Mouse (Mus musculus) neural tube, embryonic 15.5 days (tissue): ENCODE measurements around the gene Gm49673. TPM values are rescaled to one million over a fixed set of nuclear protein-coding genes. Genes with fewer than 3 reads are reported as not detected.
"Not testable (repeated sequence)": the region's sequence is repeated elsewhere in the genome, so short reads cannot be mapped to it uniquely, and the experiment has no call there.

Experiments
- ATAC-seq: fragments of 200-750 bp; cut with Nextera tagmentation; 2 replicates; pipeline ENCODE4 v1.8.0; 2017; ENCODE audit warnings: mild to moderate bottlenecking, moderate TSS enrichment, moderate library complexity; ENCODE audit not compliant: low FRiP score
- H3K27ac ChIP-seq: fragments of 300-500 bp; sonication (generic); replicated peaks from 2 replicates; pipeline ENCODE4 v1.5.1; 2015; ENCODE audit warnings: mild to moderate bottlenecking, inconsistent platforms
- H3K27me3 ChIP-seq: fragments of 300-500 bp; sonication (generic); replicated peaks from 2 replicates; pipeline ENCODE4 v1.6.1; 2015; ENCODE audit warnings: inconsistent platforms
- H3K36me3 ChIP-seq: fragments of 300-500 bp; sonication (generic); 2 replicates; pipeline ENCODE4 v1.6.1; 2015; ENCODE audit warnings: inconsistent platforms
- H3K4me1 ChIP-seq: fragments of 300-500 bp; sonication (generic); 2 replicates; pipeline ENCODE4 v1.6.1; 2015; ENCODE audit warnings: inconsistent platforms
- H3K4me2 ChIP-seq: fragments of 300-500 bp; sonication (generic); 2 replicates; pipeline ENCODE4 v1.6.1; 2015; ENCODE audit warnings: inconsistent platforms, mild to moderate bottlenecking, moderate library complexity
- H3K4me3 ChIP-seq: fragments of 300-500 bp; sonication (generic); replicated peaks from 2 replicates; pipeline ENCODE4 v1.5.1; 2015; ENCODE audit warnings: mild to moderate bottlenecking, inconsistent platforms
- H3K9ac ChIP-seq: fragments of 300-500 bp; sonication (generic); replicated peaks from 2 replicates; pipeline ENCODE4 v1.6.1; 2015; ENCODE audit warnings: mild to moderate bottlenecking, inconsistent platforms
- H3K9me3 ChIP-seq: fragments of 300-500 bp; sonication (generic); replicated peaks from 2 replicates; pipeline ENCODE4 v1.6.1; 2016; ENCODE audit warnings: inconsistent platforms
- WGBS: fragments of 180-500 bp; shearing (Covaris S2); methylation state at CpG from one replicate; pipeline ENCODE4 v1.1.7; 2015; ENCODE audit warnings: mixed read lengths; 5-methylcytosine and 5-hydroxymethylcytosine counted together
- polyA plus RNA-seq: library from polyadenylated mRNA; unstranded; fragments of >200 nt; fragmentation: Nextera tagmentation; extraction: Ambion mirVana; gene quantifications from 2 replicates; pipeline ENCODE4 v1.2.1, GENCODE M21; 2015

The Gm49673 gene
- polyA plus RNA-seq, 1 experiment from 2014 or later, result 0.27 TPM

DNA sequence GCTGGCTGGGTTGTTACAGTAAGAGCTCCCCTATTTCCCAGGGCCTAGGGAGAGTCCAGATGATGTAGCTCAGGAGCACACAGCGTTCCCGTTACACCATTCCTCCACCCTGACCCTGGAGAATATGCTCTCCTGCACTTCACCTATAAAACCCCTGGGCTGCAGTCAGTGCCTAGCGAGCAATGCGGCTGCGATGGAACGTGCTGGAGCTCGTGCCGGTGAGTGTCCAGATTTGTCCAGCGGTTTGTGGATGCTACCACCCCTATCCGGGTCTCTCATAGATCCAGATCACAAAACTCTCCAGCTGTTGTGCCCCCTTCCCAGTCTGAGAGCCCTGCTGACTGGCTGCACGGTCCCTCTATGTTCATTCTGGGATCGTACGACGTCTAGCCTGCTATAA, 56.3 kb downstream of the Gm49673 start:
- not testable (repeated sequence) for H3K36me3 ChIP-seq, H3K27me3 ChIP-seq, H3K4me1 ChIP-seq, H3K4me2 ChIP-seq, H3K27ac ChIP-seq, H3K9ac ChIP-seq, H3K4me3 ChIP-seq, ATAC-seq, H3K9me3 ChIP-seq
- WGBS, result 80% methylated on average over 14 of the region's 14 CpGs

DNA sequence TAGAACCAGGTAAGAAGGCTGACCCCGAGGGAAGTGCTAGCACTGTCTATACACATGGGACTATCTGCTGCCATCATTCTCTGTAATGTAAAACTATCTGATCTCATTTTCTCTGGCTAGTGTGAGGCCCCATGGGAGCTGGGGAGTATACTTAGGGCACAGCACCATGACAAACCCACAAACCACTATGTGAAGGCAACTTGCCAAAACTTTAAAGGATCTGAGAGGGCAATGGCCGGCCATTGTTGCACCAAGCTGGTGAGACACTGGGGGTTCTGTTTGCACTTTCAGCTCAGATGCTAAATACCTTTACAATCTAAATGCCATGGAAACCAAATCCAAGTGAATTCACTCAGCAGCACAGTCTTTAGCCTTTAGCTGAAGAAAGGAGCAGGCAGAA, 77.7 kb downstream of the Gm49673 start:
- not testable (repeated sequence) for H3K4me1 ChIP-seq, ATAC-seq, H3K9me3 ChIP-seq, H3K9ac ChIP-seq, H3K27me3 ChIP-seq, H3K4me3 ChIP-seq, H3K4me2 ChIP-seq, H3K27ac ChIP-seq, H3K36me3 ChIP-seq
- 74% methylated on average over 2 of the region's 2 CpGs for WGBS

DNA sequence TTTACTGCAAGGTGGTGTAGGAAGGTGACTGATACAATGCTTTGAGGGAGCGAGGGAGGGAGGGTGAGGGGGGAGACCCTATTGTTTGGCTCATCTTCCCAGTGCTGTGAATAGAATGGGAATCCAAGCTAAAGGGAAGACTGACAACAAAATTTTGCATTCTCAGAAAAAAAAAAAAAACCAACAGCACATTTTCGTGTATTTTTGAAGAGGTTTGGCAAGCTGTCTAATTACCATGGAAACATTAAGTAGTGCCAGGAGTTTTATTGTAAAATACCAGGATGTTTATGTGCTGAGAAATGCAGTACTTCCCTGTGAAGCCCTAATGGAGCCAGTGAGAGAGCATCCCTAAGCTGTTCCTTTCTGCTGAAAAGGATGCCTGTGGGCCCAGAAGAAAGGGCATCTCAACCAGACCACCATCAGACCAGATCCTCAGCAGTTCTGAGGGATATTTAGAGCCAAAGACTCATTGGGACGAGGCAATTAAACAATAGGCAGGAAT, 90.9 kb downstream of the Gm49673 start:
- H3K36me3 ChIP-seq, H3K9ac ChIP-seq, H3K4me2 ChIP-seq, H3K27me3 ChIP-seq, H3K4me3 ChIP-seq, H3K4me1 ChIP-seq, H3K9me3 ChIP-seq, H3K27ac ChIP-seq: not testable (repeated sequence)
- WGBS, result 36% methylated on average over 2 of the region's 3 CpGs
- peak; percentile 38; the same call in 1 of the 2 replicates for ATAC-seq

DNA sequence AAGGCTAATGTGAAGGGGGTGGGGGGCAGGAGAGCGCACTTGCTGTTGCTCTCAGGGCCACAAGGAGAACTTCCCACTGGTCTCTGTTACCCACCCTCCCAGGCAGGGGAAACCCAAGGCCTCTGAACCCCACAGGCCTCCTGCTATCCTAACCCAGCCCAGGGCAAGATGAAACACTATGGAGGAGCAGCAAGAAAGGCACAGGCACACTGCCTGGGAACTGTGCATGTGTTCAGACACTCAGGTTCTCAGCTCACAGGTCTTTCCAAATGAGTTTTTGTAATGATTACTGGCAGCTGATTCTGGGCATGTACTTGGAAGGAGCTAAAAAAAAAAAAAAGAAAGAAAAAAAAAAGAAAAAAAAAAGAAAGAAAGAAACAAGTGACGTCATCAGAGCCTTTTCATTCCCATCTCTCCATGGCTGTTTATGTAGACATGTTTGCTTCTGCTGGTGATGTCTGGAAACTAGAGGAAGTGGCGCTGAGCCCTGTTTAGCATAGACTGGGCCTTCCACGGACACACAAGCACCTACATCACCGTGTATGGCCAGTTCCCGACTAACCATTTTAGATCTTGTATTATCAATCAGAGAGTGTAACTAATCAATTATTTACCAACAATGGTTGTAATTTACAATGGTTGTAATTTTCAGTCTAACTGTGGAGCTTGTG, 91.5 kb downstream of the Gm49673 start:
- ATAC-seq, H3K4me1 ChIP-seq, H3K4me2 ChIP-seq, H3K4me3 ChIP-seq, H3K27ac ChIP-seq, H3K9me3 ChIP-seq, H3K36me3 ChIP-seq, H3K27me3 ChIP-seq, H3K9ac ChIP-seq: not testable (repeated sequence)
- 63% methylated on average over 5 of the region's 6 CpGs for WGBS

DNA sequence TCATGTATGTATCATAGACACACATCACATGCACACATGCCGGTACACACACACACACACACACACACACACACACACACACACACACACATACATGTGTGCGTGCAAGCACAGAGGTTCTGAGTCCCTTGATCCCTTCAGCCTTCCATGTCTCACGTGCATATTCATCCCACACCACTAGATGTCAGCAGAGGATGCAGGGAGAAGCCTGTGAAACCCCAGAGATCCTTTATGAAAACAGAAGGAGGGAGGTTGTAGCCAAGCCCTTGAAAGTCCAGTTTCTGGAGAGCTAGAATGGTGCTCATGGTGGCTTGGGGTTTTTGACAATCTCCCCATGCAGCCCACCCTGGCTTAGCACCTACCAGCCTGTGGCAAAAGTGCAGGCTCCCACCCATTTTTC, 96.3 kb downstream of the Gm49673 start:
- not testable (repeated sequence) for H3K4me2 ChIP-seq, H3K9ac ChIP-seq, H3K9me3 ChIP-seq, H3K4me1 ChIP-seq, H3K27me3 ChIP-seq, H3K36me3 ChIP-seq, H3K4me3 ChIP-seq, H3K27ac ChIP-seq
- peak; percentile 61 for ATAC-seq
- 26% methylated on average over 3 of the region's 3 CpGs for WGBS

DNA sequence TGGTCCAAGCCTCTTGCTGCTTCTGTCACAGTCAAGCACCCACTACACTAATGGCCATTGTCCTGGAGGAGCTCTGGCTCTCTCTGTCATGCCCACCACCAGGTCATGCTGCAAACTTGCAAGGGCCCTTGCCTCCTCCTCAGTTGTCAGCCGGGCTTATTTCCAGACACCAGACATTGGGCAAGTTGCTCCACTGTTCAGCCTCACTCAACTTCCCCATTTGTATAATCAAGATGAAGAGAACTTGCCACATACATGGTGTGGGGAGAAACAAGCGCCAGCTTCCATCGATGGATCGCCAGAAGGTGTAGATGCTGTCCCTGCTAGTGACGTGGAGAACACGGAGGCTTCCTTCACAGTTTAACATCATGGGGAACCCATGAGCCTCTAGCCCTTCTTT, 97.4 kb downstream of the Gm49673 start:
- not testable (repeated sequence) for ATAC-seq, H3K27me3 ChIP-seq, H3K4me3 ChIP-seq, H3K4me2 ChIP-seq, H3K4me1 ChIP-seq, H3K9ac ChIP-seq, H3K9me3 ChIP-seq, H3K27ac ChIP-seq, H3K36me3 ChIP-seq
- WGBS, result 87% methylated on average over 5 of the region's 6 CpGs

DNA sequence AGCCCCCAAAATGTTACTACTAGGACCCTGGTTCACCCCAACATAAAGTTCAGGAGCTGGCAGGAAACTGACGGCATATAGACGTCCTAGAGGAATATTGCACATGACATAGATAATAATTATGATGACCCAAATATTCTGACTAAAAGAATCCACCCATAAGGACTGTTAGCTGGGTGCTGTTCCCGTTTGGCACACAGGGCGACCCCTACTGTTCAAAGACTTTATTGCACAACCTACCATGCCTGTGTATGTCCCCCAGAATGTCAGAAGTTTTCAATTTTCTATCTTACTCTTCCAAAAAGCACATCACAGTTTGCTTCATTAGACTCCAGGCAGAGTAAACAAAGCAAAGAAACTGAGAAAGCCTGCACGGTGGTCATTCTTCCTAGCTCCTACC, 101.4 kb downstream of the Gm49673 start:
- 0% methylated on average over 2 of the region's 5 CpGs for WGBS
- H3K9me3 ChIP-seq, H3K9ac ChIP-seq, H3K4me3 ChIP-seq, H3K4me1 ChIP-seq, H3K4me2 ChIP-seq, H3K36me3 ChIP-seq, ATAC-seq, H3K27me3 ChIP-seq, H3K27ac ChIP-seq: not testable (repeated sequence)

DNA sequence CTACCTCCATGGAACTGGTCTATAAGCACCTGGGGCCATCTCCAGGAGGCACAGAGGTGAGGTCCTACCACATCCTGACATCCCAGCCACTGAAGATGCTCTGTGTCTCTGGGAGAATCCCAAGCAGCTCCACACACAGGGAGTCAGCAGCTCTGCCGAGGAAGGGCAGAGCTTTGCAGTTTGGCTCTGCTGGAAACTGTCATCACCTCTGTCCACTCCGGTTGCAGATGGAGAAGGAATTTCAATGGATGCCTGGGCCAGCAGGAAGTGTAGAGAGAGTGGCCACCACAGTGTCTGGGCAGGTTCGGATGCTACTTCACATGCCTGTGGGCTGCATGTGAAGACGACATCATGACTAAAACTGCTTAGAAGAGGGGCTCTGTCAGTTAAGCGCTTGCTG, 106.4 kb downstream of the Gm49673 start:
- WGBS, result no CpG with 5 or more reads among the region's 5 CpGs
- H3K27me3 ChIP-seq, result not testable (repeated sequence)

DNA sequence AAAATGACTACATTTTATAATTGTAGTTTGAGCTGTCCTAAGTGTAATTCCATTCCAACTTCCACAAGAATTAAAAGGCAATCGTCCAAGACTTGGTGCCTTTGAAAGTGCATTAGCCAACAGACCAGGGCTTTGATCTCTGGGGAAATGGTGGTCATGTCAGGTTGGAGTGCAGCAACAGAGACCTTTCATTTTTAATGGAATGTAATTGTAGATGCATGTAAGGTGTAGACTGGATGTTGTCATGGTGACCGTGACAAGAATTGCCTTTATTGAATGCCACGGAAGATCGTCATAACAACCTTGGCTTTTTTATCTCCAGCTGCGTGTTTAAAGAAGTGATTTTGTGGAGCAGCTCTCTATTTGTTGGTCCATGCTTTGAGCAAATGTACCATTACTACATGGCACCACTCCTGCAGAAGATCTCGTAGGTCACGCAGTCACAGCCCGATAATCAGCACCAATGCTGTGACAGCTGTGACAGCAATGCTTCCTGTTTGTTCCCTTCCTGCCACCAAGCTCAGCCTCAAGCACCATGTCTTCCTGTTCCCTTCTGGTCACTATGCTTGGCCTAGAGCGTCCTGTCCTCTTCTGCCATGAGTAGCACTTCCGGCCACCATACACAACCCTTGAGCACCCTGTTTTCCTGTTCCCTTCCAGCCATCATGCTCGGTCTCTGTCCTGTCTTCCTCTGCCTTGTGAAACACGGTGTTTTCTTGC, 107.5 kb downstream of the Gm49673 start:
- not testable (repeated sequence) for H3K27ac ChIP-seq, H3K4me1 ChIP-seq, H3K9me3 ChIP-seq, H3K4me3 ChIP-seq, H3K4me2 ChIP-seq, ATAC-seq, H3K27me3 ChIP-seq, H3K36me3 ChIP-seq, H3K9ac ChIP-seq
- no CpG with 5 or more reads among the region's 12 CpGs for whole genome bisulfite sequencing

More for the DNA sequence above, 106.4 kb downstream of the Gm49673 start:
- not testable (repeated sequence) for H3K9ac ChIP-seq, H3K4me3 ChIP-seq, H3K4me1 ChIP-seq, ATAC-seq, H3K36me3 ChIP-seq, H3K27ac ChIP-seq, H3K4me2 ChIP-seq, H3K9me3 ChIP-seq

DNA sequence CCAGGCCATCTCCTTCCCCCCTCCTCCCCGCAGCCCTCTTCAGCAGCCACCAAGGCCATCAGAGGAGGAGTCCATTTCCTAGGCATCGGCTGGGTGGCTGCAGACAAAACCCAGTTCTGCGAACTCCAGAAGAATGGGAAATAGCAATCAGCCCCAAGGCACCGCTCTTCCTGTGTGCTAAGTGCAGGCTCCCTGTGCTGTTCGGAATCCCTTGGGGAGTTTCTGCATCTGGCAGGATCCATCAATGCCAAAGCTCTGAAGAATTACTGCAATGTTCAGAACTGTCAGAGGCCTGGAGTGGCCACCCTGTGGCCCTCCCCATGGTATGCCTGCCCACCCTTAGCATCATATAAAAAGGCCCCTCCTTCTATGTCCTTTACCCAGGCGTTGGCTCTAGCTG, 110.6 kb downstream of the Gm49673 start:
- not testable (repeated sequence) for H3K27ac ChIP-seq, H3K4me2 ChIP-seq, H3K9ac ChIP-seq, H3K36me3 ChIP-seq, H3K4me3 ChIP-seq, H3K27me3 ChIP-seq, ATAC-seq, H3K9me3 ChIP-seq, H3K4me1 ChIP-seq
- 44% methylated on average over 4 of the region's 6 CpGs for WGBS
